Mouse (Mus musculus): ENCODE data around the gene Arrdc2. TPM values are rescaled to one million over a fixed set of nuclear protein-coding genes. Genes with fewer than 3 reads are reported as not detected.
"Not testable (repeated sequence)": the region's sequence is repeated elsewhere in the genome, so short reads cannot be mapped to it uniquely, and the experiment has no call there.

Gene Arrdc2
- polyA plus RNA-seq, 1 experiment from 2014 or later: 8.2 TPM

DNA sequence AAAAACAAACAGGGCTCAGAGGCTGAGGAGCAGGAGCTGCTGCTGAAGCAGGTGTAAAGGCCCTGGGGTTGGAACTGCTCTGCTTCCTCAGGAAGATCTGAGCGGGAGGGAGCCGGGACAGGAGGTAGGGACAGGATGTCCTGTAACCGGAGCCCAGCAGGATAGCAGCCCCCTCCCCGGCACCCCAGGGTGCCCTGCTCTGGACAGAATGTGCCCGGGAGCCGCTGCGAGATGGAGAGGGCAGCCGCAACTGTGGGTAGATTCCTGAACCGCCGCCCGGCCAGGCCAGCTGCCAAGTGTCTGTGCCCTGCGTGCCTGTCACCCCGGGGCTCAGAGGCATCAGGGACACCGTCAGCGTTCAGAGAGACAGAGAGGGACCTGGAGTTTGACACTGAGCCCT is 6.0 kb downstream of the Arrdc2 start:
- 58% methylated on average over 15 of the region's 15 CpGs for WGBS
- H3K4me1 ChIP-seq: peaks cover 21% of the 10 kb centered on the region
- H3K9ac ChIP-seq: no peak overlapping the region
- no peaks in the 10 kb centered on the region for H3K9me3 ChIP-seq
- peaks cover 6% of the 10 kb centered on the region; the same call in 1 of the 2 replicates for H3K27me3 ChIP-seq
- no peak overlapping the region for H3K27ac ChIP-seq
- ATAC-seq (ENCODE audit: low FRiP score): no peak
- H3K36me3 ChIP-seq (replicated peaks): no peaks in the 10 kb centered on the region; the same call in 1 of the 2 replicates
- no peak overlapping the region for H3K4me2 ChIP-seq
- no peak overlapping the region for H3K4me3 ChIP-seq (replicated peaks)

DNA sequence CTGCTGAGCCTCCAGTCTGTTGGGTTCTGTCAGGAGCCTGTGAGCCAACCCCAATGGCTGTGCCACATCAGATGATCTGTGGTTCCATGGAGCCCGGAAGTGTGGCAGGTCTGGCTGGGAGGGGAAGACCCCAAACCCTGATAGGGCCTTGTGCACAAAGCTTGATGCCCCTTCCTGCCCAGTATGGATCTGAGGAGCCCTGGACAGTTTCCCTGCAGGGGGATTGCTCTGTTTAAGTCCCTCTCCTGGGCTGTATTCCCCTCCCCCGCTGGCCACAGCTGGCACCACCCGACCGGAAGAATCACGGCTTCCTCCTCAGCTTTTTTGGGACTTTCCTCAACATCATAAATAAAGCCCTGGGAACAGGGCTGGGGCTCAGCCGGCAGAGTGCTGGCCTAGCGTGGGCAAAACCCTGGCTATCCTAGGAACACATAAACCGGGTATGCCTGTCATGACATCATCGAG is 6.5 kb downstream of the Arrdc2 start:
- H3K36me3 ChIP-seq (replicated peaks): no peaks in the 10 kb centered on the region; the same call in 1 of the 2 replicates
- no peak for ATAC-seq (ENCODE audit: low FRiP score)
- no peaks in the 10 kb centered on the region for H3K9me3 ChIP-seq
- H3K4me1 ChIP-seq: peaks cover 18% of the 10 kb centered on the region
- 66% methylated on average over 9 of the region's 9 CpGs for WGBS
- no peak overlapping the region for H3K4me2 ChIP-seq
- no peak overlapping the region for H3K9ac ChIP-seq
- H3K27ac ChIP-seq: no peak overlapping the region
- H3K27me3 ChIP-seq: peaks cover 6% of the 10 kb centered on the region; the same call in 1 of the 2 replicates
- H3K4me3 ChIP-seq (replicated peaks): no peak overlapping the region

DNA sequence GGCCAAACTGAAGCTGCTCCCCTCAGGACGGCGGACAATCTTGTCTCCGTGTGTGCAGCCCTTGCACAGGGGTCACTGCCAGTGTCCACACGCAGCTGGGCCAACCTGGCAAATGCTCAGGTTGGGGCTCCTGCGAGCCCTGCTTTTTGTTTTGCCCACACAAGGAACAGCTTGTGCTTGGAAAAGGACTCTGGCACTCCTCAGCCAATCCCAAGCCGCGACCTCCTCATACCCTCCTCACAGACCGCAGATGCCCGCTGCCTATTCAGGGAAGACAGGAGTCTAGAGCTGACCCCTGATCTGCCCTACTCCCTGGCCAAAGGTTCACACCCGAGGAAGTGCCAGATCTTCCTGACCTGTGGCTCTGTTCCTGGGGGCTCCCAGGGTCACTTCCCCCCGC is 7.1 kb downstream of the Arrdc2 start:
- Histone ChIP-seq H3K9ac (no peak overlapping the region), H3K36me3 (replicated peaks) (no peaks in the 10 kb centered on the region; the same call in 1 of the 2 replicates), H3K27me3 (peaks cover 6% of the 10 kb centered on the region; the same call in 1 of the 2 replicates), H3K4me3 (replicated peaks) (no peak overlapping the region), H3K9me3 (no peaks in the 10 kb centered on the region), H3K4me2 (no peak overlapping the region), H3K4me1 (peaks cover 18% of the 10 kb centered on the region), H3K27ac (no peak overlapping the region)
- WGBS: 63% methylated on average over 11 of the region's 11 CpGs
- no peak for ATAC-seq (ENCODE audit: low FRiP score)

DNA sequence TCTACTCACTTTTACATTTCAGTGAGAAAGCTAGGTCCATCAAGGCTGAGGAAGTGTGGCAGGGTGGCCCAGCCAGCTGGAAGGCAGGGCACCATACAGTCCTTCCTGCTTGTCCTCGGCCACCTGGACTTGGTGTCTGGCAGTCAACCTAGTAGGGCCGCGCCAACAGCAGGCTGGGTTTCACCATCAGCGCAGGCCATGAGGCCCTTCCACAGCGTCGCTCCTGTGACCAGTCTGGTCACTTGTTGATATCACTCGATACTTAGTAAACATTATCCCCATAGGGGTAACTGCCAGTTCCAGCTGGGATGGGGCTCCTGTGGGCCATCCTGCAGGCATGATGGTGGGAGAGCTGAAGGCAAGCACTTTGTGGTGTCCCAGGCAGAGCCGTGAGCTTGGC is 8.0 kb downstream of the Arrdc2 start:
- WGBS: 82% methylated on average over 8 of the region's 8 CpGs
- Histone ChIP-seq H3K27ac (no peak overlapping the region), H3K27me3 (peaks cover 6% of the 10 kb centered on the region; the same call in 1 of the 2 replicates), H3K36me3 (replicated peaks) (no peaks in the 10 kb centered on the region; the same call in 1 of the 2 replicates), H3K4me3 (replicated peaks) (no peak overlapping the region), H3K9me3 (0 out of 2 replicates have a peak, but pooled peaks cover 3% of the 10 kb centered on the region), H3K4me2 (no peak overlapping the region), H3K4me1 (peaks cover 18% of the 10 kb centered on the region), H3K9ac (0 out of 2 replicates have a peak overlapping the region, but pooled peaks have one; percentile 4)
- no peak for ATAC-seq (ENCODE audit: low FRiP score)

DNA sequence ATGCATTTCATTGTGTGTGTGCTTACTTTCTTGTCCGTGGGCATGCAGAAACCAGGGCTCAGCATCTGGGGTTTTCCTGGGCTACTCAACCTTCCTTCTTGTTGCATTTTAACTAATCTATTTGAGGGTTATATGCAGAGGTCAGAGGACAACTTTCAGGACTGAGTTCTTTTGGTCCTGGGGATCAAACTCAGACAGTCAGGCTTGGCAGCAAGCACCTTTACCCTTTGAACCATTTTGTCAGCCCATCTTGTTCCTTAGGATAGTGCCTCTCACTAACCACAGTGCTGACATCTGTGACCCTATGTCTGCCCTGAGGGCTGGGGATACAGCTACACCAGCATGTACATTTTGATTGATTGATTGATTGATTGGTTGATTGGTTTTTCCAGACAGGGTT is 11.7 kb downstream of the Arrdc2 start:
- 0 out of 2 replicates have a peak, but pooled peaks cover 3% of the 10 kb centered on the region for H3K27me3 ChIP-seq
- WGBS: 82% methylated on average over 1 of the region's 1 CpGs
- no peaks in the 10 kb centered on the region for H3K36me3 ChIP-seq (replicated peaks)
- H3K4me3 ChIP-seq (replicated peaks): no peak overlapping the region
- H3K9me3 ChIP-seq: 0 out of 2 replicates have a peak, but pooled peaks cover 3% of the 10 kb centered on the region
- H3K27ac ChIP-seq: no peak overlapping the region
- no peak overlapping the region for H3K9ac ChIP-seq
- H3K4me1 ChIP-seq: peaks cover 10% of the 10 kb centered on the region
- no peak overlapping the region for H3K4me2 ChIP-seq
- ATAC-seq (ENCODE audit: low FRiP score): no peak

DNA sequence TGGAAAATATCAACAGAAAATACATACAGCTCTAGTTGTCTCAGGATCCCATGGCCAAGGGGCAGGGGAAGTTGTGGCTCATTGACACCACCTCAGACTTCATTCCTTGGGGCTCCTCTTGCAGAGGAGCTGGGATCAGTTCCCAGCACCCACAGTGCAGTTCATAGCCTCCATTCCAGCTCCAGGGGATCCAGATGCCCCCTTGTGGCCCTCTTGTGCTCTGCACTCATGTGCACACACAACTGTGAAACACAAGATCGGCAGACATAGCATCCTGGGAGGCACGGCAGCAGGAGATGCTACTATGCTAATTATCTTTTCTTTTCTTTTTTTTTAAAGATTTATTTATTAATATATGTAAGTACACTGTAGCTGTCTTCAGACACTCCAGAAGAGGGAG is 12.5 kb downstream of the Arrdc2 start:
- 0 out of 2 replicates have a peak, but pooled peaks cover 3% of the 10 kb centered on the region for H3K9me3 ChIP-seq
- peaks cover 6% of the 10 kb centered on the region; the same call in 1 of the 2 replicates for H3K4me1 ChIP-seq
- H3K9ac ChIP-seq: no peak overlapping the region
- H3K4me3 ChIP-seq (replicated peaks): no peak overlapping the region
- 96% methylated on average over 2 of the region's 2 CpGs for WGBS
- H3K4me2 ChIP-seq: no peak overlapping the region
- no peaks in the 10 kb centered on the region for H3K36me3 ChIP-seq (replicated peaks)
- peaks cover 5% of the 10 kb centered on the region; the same call in 1 of the 2 replicates for H3K27me3 ChIP-seq
- no peak for ATAC-seq (ENCODE audit: low FRiP score)
- no peak overlapping the region for H3K27ac ChIP-seq

DNA sequence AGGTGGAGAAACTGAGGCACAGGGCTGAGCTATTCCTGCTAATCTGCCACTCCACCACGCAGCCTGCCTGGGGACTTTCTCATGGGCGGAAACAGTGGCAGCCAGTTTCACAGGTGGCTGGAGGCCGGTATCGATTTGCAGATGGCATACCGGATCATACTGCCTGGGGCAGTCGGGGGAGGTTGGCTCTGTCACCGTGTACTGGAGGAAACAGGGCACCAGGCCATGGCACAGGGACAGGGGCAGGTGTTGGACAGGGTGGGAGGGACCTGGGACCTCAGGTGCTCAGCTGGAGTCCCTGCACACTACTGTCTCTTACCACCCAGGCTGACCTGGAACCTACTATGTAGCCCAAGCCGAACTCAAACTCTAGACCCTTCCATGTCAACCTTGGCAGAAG is 13.7 kb downstream of the Arrdc2 start:
- Histone ChIP-seq H3K36me3 (replicated peaks) (no peaks in the 10 kb centered on the region), H3K4me3 (replicated peaks) (no peak overlapping the region), H3K4me1 (no peaks in the 10 kb centered on the region), H3K4me2 (no peak overlapping the region), H3K9me3 (0 out of 2 replicates have a peak, but pooled peaks cover 3% of the 10 kb centered on the region), H3K9ac (no peak overlapping the region), H3K27me3 (peaks cover 15% of the 10 kb centered on the region), H3K27ac (no peak overlapping the region)
- ATAC-seq (ENCODE audit: low FRiP score): no peak
- WGBS: 85% methylated on average over 8 of the region's 8 CpGs

DNA sequence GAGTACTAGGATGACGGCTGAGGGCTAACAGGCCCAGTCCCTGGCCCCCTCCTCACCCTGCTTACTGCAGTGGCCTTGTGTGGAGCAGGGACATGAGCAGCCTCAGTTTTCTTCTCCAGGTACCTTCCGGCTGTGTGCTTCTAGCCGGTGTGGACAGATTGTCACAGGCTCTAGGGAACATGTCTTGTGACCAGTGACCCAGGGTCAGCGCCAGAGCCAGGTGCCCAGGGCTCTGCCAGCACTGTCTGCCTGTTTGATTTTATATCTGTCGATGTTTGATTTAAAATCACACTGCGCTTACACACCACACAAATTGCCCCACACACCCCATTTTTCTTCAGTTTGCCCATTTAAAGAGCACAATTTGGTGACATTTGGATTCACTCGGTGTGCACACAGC is 15.7 kb downstream of the Arrdc2 start:
- Histone ChIP-seq H3K4me2 (no peak overlapping the region), H3K4me3 (replicated peaks) (no peak overlapping the region), H3K27ac (no peak overlapping the region), H3K9ac (0 out of 2 replicates have a peak overlapping the region, but pooled peaks have one; percentile 7), H3K9me3 (peaks cover 4% of the 10 kb centered on the region; the same call in 1 of the 2 replicates), H3K36me3 (replicated peaks) (no peaks in the 10 kb centered on the region), H3K27me3 (peaks cover 35% of the 10 kb centered on the region), H3K4me1 (peaks cover 3% of the 10 kb centered on the region; the same call in 1 of the 2 replicates)
- WGBS: 90% methylated on average over 7 of the region's 7 CpGs
- no peak for ATAC-seq (ENCODE audit: low FRiP score)

DNA sequence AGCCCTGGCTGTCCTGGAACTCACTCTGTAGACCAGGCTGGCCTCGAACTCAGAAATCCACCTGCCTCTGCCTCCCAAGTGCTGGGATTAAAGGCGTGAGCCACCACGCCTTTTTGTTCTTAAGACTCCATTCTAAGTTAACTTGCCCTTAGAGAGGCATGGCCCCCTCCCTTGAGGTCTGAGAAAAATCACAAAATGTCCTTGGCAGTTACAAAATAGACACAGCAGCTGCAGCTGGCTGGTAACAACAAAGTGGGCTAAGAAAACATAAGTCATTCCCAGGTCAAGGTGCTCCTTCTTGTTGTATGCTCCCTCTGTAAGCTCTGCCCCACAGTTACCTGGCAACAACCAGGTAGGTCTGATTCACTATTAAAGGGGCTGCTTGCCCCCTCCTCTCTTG is 16.9 kb downstream of the Arrdc2 start:
- not testable (repeated sequence) for H3K36me3 ChIP-seq (replicated peaks); H3K9ac ChIP-seq; H3K4me1 ChIP-seq; ATAC-seq (ENCODE audit: low FRiP score); H3K4me3 ChIP-seq (replicated peaks); H3K27ac ChIP-seq; H3K4me2 ChIP-seq
- WGBS: 87% methylated on average over 3 of the region's 3 CpGs
- Histone ChIP-seq H3K9me3 (peaks cover 10% of the 10 kb centered on the region; the same call in 1 of the 2 replicates), H3K27me3 (peaks cover 38% of the 10 kb centered on the region)

DNA sequence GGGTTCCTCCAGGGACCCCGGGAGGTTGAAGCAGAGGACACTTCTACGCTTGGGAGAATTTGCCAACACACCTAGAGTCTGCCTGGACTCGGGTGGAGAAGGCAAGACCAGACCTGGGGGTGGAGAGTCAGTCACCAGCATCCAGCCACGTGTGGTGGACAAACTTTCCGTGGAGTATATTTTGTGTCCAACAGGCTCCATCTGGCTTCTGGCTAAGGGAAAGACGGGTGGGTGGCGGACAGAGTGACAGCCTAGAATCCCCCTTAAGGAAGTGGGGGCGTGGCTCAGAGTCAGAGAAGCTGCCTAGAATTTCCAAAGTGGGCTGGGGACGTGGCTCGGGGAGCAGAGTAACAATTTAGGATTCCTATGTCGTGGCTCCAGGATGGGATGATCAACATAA is 17.5 kb downstream of the Arrdc2 start:
- no peak overlapping the region for H3K4me2 ChIP-seq
- H3K36me3 ChIP-seq (replicated peaks): no peaks in the 10 kb centered on the region
- H3K4me1 ChIP-seq: peaks cover 5% of the 10 kb centered on the region
- no peak for ATAC-seq (ENCODE audit: low FRiP score)
- peaks cover 41% of the 10 kb centered on the region for H3K27me3 ChIP-seq
- H3K9ac ChIP-seq: no peak overlapping the region; the same call in 1 of the 2 replicates
- H3K4me3 ChIP-seq (replicated peaks): no peak overlapping the region
- peaks cover 9% of the 10 kb centered on the region; the same call in 1 of the 2 replicates for H3K9me3 ChIP-seq
- 50% methylated on average over 11 of the region's 11 CpGs for WGBS
- no peak overlapping the region for H3K27ac ChIP-seq

DNA sequence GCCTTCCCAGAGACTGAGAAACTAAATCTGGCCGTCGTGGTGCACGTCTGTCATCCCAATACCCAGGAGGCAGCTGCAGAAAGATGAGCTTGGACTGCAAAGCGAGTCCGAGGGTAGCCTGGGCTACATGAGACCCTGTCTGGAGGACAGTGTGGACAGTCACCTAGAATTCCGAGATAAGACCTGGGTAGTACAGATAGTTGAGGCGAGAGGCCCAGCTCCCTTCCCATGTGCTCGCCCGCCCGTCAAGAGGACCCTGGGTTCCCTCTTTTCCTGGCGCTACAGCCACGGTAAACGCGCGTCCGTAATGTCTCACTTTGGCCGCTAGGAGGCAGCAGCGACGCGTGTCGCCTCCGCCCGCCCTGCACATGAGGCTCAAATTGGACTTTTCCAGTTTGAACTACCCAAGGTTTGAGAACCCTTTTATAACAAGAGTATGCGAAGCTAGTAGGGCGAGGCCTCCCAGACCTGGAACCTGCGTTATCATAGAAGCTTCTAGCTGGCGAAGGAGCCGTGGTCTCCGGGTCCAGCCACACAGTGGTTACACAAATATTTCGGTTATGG is 18.0 kb downstream of the Arrdc2 start:
- Histone ChIP-seq H3K27ac (no peak overlapping the region), H3K4me1 (peaks cover 10% of the 10 kb centered on the region), H3K9me3 (peaks cover 8% of the 10 kb centered on the region; the same call in 1 of the 2 replicates), H3K9ac (no peak overlapping the region; the same call in 1 of the 2 replicates), H3K27me3 (peaks cover 46% of the 10 kb centered on the region), H3K36me3 (replicated peaks) (no peaks in the 10 kb centered on the region), H3K4me2 (no peak overlapping the region), H3K4me3 (replicated peaks) (no peak overlapping the region; the same call in 1 of the 2 replicates)
- ATAC-seq (ENCODE audit: low FRiP score): peak; percentile 9; the same call in 1 of the 2 replicates
- 17% methylated on average over 30 of the region's 30 CpGs for WGBS

DNA sequence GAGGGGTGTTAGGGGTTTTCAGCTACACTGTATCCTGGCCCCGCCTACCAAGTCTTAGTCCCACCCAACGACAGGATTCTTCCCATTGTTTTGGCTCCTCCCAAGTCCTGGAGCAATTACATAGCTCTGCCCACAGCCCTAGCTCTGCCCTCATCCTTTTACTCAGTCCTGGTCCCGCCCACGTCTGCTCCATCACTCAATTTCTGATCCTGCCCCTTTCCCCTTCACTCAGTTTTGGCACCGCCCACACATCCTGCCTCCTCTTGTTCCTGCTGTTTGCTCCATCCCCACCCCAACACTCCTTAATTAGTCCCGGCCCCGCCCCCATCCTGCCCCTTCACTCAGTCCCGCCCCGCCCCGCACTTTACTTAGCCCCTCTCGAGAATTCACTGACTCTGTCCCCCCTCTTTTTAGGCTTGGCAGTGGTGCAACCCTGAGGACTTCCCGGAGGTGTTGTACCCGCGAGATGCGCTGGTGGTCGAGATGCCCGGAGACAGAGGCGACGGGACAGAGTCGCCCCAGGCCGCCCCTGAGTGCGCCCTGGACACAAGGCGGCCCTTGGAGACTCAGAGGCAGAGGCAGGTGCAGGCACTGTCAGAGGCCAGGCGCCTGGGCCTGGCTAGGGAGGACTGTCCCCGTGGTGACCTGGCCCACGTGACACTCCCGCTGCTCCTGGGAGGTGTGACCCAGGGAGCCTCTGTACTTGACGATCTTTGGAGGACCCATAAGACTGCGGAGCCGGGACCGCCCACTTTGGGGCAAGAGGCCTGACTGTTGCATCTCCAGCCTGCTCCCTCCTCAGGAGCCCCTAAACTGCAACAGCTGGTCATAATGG is 19.2 kb downstream of the Arrdc2 start:
- Histone ChIP-seq H3K9ac (no peak overlapping the region), H3K36me3 (replicated peaks) (no peaks in the 10 kb centered on the region), H3K4me1 (peaks cover 11% of the 10 kb centered on the region), H3K9me3 (peaks cover 8% of the 10 kb centered on the region; the same call in 1 of the 2 replicates), H3K4me3 (replicated peaks) (no peak overlapping the region), H3K27ac (no peak overlapping the region), H3K4me2 (peak overlapping the region; percentile 35; the same call in 1 of the 2 replicates), H3K27me3 (peaks cover 58% of the 10 kb centered on the region)
- WGBS: 2% methylated on average over 31 of the region's 31 CpGs
- ATAC-seq (ENCODE audit: low FRiP score): peak; percentile 79

Data from forebrain, embryonic 12.5 days (tissue).